Mouse (Mus musculus) left cerebral cortex, adult 2 months (tissue): Measurements from ENCODE around the gene Sec31a. TPM values are rescaled to one million over a fixed set of nuclear protein-coding genes. Genes with fewer than 3 reads are reported as not detected.
A peak's percentile ranks its signal among the peaks of the same experiment; 100 is the strongest.

Experiments used
- DNase-seq, 2 experiments: peaks; one replicate each; pipeline ENCODE4 v3.0.0; 2021 to 2022; ENCODE audit warnings: low spot score in 2 of 2, mixed read lengths in 1 of 2; ENCODE audit errors: extremely low spot score in 1 of 2
- H3K27ac ChIP-seq: fragments of 200-600 bp; 2 replicates; pipeline ENCODE4 v1.8.1; 2022
- H3K4me3 ChIP-seq: fragments of 200-600 bp; 2 replicates; pipeline ENCODE4 v1.8.1; 2022
- CTCF ChIP-seq: fragments of 200-600 bp; IDR thresholded peaks from 2 replicates; pipeline ENCODE4 v1.8.1; 2022; ENCODE audit warnings: antibody characterized with exemption, mild to moderate bottlenecking, moderate library complexity
- intact Hi-C: fragments of 180-260 bp; cut with DNase I; formaldehyde crosslinking; loops from one replicate; pipeline ENCODE4 v1.15.1; 2025
- long read RNA-seq, 2 experiments: library from polyadenylated mRNA; stranded (forward); transcript quantifications; one replicate each; pipeline ENCODE4 v2.0.0; 2021; ENCODE audit warnings: borderline mapping rate in 2 of 2
- total RNA-seq, 2 experiments: library from RNA; stranded (reverse); gene quantifications; 2 replicates each; pipeline ENCODE4 v1.2.3; 2021

Gene Sec31a
- total RNA-seq: 100 to 1,000 TPM; 118 to 122 TPM
- long read RNA-seq, experiment 1, partial matches to known transcripts: 27 of 183 reads
- long read RNA-seq, experiment 1, other reads (novel, unspliced or antisense): 156 of 183 reads
- long read RNA-seq, experiment 2, partial matches to known transcripts: 18 of 153 reads
- long read RNA-seq, experiment 2, other reads (novel, unspliced or antisense): 133 of 153 reads

GRCm38 (mm10) chr5:100415761-100416590 is at the start of gene Sec31a:
Gene Sec31a (minus strand): TSS chr5:100416234.
- DNase-seq: peak; percentile 98
- Histone ChIP-seq H3K4me3 (peak within 1 kb of the TSS; percentile 84), H3K27ac (peak within 1 kb of the TSS; percentile 92)
- no peak; the same call in 1 of the 2 replicates for TF ChIP-seq CTCF
- intact Hi-C loops: loop anchor here (1.0 to 5.0 kb wide), 4 partner anchors 13 to 439 kb away; partner anchors contain the start of genes 4930524J08Rik, Cops4 and Hnrnpd

GRCm38 (mm10) chr5:100462374-100462773 is 46.3 kb upstream of the Sec31a start:
- no peak overlapping the region for H3K4me3 ChIP-seq
- no peak for TF ChIP-seq CTCF
- no peak overlapping the region for H3K27ac ChIP-seq
- intact Hi-C loops: no loop called here
- DNase-seq: no peak

GRCm38 (mm10) chr5:100461526-100461925 is 45.5 kb upstream of the Sec31a start:
- TF ChIP-seq CTCF: no peak
- Histone ChIP-seq H3K4me3 (no peak overlapping the region), H3K27ac (no peak overlapping the region)
- no peak for DNase-seq
- intact Hi-C loops: no loop called here

GRCm38 (mm10) chr5:100459468-100459867 is 43.4 kb upstream of the Sec31a start:
- Histone ChIP-seq H3K27ac (no peak overlapping the region), H3K4me3 (no peak overlapping the region)
- TF ChIP-seq CTCF: no peak
- intact Hi-C loops: no loop called here
- DNase-seq: no peak

GRCm38 (mm10) chr5:100451871-100452270 is 35.8 kb upstream of the Sec31a start:
- no peak overlapping the region for H3K4me3 ChIP-seq
- H3K27ac ChIP-seq: no peak overlapping the region
- intact Hi-C loops: no loop called here
- TF ChIP-seq CTCF: no peak
- DNase-seq: no peak

- intact Hi-C loops: no loop called here
- H3K27ac ChIP-seq: no peak overlapping the region
- TF ChIP-seq CTCF: no peak
Observed at GRCm38 (mm10) chr5:100438796-100439195, 22.8 kb upstream of the Sec31a start.

GRCm38 (mm10) chr5:100437917-100438316 is 21.9 kb upstream of the Sec31a start:
- TF ChIP-seq CTCF: no peak
- intact Hi-C loops: no loop called here
- H3K4me3 ChIP-seq: no peak overlapping the region
- H3K27ac ChIP-seq: no peak overlapping the region
- no peak for DNase-seq

More at GRCm38 (mm10) chr5:100438796-100439195, 22.8 kb upstream of the Sec31a start:
- no peak overlapping the region for H3K4me3 ChIP-seq
- DNase-seq: no peak

- intact Hi-C loops: no loop called here
- no peak overlapping the region for H3K27ac ChIP-seq
- H3K4me3 ChIP-seq: no peak overlapping the region
- DNase-seq: no peak
- no peak; the same call in 1 of the 2 replicates for TF ChIP-seq CTCF
Observed at GRCm38 (mm10) chr5:100437086-100437485, 21.1 kb upstream of the Sec31a start.

- Histone ChIP-seq H3K27ac (no peak overlapping the region), H3K4me3 (no peak overlapping the region)
- no peak for DNase-seq
- TF ChIP-seq CTCF: no peak
- intact Hi-C loops: no loop called here
Observed at GRCm38 (mm10) chr5:100430966-100431365, 14.9 kb upstream of the Sec31a start.

- TF ChIP-seq CTCF: no peak
- intact Hi-C loops: no loop called here
- Histone ChIP-seq H3K4me3 (peak overlapping the region; percentile 55), H3K27ac (peak overlapping the region; percentile 95)
- no peak for DNase-seq
Observed at GRCm38 (mm10) chr5:100430076-100430390, 14.0 kb upstream of the Sec31a start.

GRCm38 (mm10) chr5:100429344-100430075 is 13.5 kb upstream of the Sec31a start:
- H3K4me3 ChIP-seq: peak overlapping the region; percentile 55
- DNase-seq: peak; percentile 89 to 92
- H3K27ac ChIP-seq: peak overlapping the region; percentile 95
- intact Hi-C loops: loop anchor here (1.0 to 5.0 kb wide), 4 partner anchors 13 to 108 kb away; partner anchors contain the start of genes Cops4, Lin54 and Sec31a
- no peak for TF ChIP-seq CTCF

GRCm38 (mm10) chr5:100428734-100429343 is 12.8 kb upstream of the Sec31a start:
- TF ChIP-seq CTCF: no peak
- intact Hi-C loops: loop anchor here (1.0 to 5.0 kb wide), 4 partner anchors 13 to 108 kb away; partner anchors contain the start of genes Cops4, Lin54 and Sec31a
- peak overlapping the region; percentile 55 for H3K4me3 ChIP-seq
- peak overlapping the region; percentile 69 for H3K27ac ChIP-seq
- DNase-seq: no peak
